Mouse (Mus musculus) adrenal gland, adult 8-10 months (tissue): ENCODE measurements around the gene Matn1. TPM values are rescaled to one million over a fixed set of nuclear protein-coding genes. Genes with fewer than 3 reads are reported as not detected.

Experiments used
- DNase-seq: peaks from one replicate; pipeline ENCODE4 v3.0.0; 2022
- total RNA-seq, 4 experiments: library from RNA; stranded (reverse); gene quantifications; 2 replicates each; pipeline ENCODE4 v1.2.4; 2022

The Matn1 gene
- total RNA-seq, 4 experiments from 2014 or later = not detected

DNA sequence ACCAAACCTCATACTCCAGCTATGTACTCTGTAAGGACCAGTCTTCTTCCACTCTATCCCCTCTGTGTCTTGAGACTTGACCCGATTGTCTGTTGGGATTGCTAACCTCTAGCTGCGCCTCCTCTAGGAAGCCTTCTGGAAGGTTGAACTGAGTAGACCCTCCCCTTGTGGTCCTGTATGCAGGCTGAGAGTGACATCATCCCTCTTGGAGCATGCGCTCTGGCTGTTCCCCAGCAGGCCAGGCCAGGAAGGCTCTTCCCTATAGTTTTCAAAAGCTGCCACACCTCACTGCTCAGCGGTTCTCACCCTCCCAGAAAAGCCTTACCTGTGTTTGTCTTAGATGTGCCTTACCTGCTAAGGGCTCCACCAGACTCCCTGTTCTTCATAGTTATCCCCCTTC is 42.9 kb downstream of the Matn1 start:
- DNase-seq = no peak

DNA sequence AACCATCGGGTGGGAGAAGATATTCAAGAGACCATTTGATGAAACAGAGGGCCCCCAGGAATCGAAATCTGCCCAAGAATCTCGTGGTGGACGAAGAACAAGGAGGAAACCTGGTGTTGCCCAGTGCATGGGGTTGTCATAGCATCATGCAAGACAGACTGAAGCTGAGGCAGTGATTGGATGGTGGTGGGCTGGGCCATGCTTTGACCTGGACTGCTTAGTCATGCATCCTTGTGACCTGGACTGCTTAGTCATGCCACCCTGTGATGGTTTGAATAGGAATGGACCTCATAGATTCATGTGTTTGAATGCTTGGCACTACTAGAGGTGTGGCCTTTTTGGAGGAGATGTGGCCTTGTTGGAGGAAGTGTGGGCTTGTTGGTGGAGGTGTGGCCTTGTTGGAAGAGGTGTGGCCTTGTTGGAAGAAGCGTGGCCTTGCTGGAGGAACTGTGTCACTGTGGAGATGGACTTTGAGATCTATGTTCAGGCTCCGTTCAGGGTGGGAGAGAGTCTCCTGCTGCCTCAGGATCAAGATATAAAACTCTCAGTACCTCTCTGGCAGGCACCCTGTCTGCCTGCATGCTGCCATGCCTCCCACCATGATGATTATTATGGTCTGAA is 44.1 kb downstream of the Matn1 start:
- no peak for DNase-seq

DNA sequence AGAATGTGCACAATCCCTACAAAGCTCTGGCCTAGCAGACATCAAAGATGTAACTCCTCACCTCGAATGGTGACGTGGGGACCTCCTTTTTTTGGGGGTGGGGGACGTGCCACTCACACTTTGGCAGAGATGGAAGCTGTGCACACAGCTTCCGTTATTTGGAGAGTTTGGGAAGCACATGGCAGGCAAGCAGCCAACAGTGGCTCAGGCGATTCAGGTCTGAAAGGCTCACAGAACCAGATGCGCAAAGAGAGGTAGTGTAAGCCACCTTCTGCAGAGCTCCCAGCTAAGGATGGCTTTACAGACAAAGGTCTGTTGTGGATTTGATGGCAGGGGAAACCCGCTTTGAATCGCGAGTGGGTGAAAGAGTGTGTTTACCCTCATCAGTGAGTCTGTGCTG is 45.0 kb downstream of the Matn1 start:
- no peak for DNase-seq

DNA sequence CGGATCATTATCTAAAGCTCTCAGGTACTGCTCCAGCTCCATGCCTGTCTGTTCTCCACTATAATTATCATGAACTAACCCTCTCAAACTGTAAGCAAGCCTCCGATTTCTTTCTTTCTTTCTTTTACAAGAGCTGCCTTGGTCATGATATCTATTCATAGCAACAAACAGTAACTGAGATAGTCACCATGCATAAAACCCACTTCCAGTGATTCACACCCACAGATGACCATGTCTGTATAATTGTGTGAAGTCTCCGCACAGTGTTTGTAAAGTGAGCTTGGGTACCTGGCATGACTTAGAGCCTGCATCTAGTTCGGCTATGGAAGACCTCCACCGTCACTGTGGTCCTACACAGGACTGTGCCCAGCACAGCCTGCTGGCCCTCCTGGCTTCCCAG is 46.8 kb downstream of the Matn1 start:
- DNase-seq = no peak

DNA sequence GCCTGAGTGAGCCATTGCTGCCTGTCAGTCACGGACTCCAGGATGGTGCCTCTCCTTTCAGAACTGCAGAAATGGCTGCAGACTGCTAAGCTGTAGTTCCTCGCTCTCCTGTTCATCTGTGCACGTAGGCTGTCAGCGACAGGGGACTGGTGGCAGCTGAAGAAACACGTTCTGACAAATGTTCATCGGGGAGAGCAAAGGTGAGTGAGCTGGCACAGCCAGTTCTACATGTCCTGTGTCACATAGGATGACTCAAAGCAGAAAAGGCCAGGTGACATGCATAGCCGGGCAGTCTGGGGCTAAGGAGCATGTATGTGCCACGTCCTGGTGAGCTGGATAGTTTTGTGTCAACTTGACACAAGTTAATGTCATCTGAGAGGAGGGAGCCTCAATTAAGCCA is 50.4 kb downstream of the Matn1 start:
- no peak for DNase-seq

DNA sequence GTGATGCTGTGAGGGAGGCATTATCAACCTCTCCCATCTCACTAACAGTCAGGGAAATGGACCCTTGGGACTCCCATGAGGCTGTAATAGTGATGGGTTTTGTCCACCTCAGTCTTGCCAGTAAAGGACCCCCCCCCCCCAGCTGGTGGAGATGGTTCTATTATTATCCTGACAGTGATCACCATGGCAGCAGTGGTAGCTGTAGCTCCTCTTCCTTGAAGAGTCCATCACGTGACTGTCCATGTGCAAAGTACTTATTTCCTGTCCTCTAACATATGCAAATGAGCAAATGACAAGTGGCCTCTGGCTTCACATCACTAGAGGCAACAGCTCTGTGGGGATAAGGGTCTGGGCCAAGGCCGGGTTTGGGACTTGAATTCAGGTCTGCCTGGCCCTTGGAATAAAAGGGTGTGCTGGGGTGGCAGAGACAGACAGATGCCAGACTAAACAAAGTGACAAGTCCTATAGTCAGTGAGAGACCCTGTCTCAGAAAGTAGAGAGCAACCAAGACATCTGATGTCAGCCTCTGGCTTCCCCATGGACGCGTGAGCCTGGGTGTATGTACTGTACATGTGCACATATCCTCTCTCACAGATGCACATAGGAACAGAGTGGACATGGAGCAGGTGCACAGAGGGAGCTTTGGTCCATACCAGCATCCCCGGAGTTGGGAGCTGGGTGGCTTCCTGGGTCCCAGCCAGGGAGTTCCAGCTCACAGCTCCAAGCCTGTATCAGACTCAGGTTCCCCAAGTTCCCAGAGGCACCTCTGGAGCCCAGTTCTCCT is 55.8 kb downstream of the Matn1 start:
- no peak for DNase-seq

DNA sequence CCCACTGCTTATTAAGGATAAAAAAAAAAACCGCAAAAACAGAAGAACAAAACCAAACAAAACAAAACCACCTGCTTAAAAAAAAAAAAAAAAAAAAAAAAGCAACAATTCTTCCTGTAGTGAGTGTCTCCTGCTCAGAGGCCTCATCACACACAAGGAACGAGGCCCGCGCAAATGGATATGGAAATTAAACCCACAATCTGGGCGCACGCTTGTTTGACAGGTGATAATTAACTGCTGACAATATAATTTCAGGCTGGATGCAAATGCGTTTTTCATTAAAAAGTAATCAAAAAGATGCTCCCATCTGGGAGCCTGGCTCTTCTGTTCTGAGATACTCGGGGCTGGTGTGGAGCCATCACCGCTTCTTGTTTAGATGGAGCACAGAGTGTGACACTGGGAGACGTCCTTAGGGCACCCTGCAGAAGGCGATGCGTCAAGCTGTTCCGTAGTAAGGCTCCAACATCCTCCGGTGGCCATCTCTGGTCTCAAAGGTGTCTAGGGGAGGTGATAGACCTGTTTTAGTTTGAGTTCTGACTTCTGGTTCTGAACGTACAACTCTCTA is 56.5 kb downstream of the Matn1 start:
- no peak for DNase-seq

Other genes with a start within 250 kb of the Matn1 start
- gene Sdc3, start 151.8 kb upstream of the Matn1 start, total RNA-seq = 100 to 1,000 TPM; 332 to 626 (median 448) TPM
- 10 to 100 TPM; 21.1 to 57.8 (median 37.6) TPM for gene Laptm5, start 31.3 kb upstream of the Matn1 start, total RNA-seq